Mouse (Mus musculus) right cerebral cortex, postnatal 10 days (tissue): Measurements from ENCODE around the gene Cox10.

ENCODE experiments used
- DNase-seq, 2 experiments: peaks; one replicate each; pipeline ENCODE4 v3.0.0; 2021; ENCODE audit warnings: low spot score in 2 of 2

Gene Cox10

GRCm38 (mm10) chr11:63999431-63999830 lies 79.8 kb downstream of the Cox10 start:
- DNase-seq: no peak

GRCm38 (mm10) chr11:63991958-63992357 lies 87.3 kb downstream of the Cox10 start:
- no peak for DNase-seq

GRCm38 (mm10) chr11:63990759-63991158 lies 88.5 kb downstream of the Cox10 start:
- DNase-seq: no peak

- no peak for DNase-seq
Observed at GRCm38 (mm10) chr11:63990311-63990710, 89.0 kb downstream of the Cox10 start.

- no peak for DNase-seq
Observed at GRCm38 (mm10) chr11:63988991-63989860, 90.0 kb downstream of the Cox10 start.

- no peak for DNase-seq
Observed at GRCm38 (mm10) chr11:63988031-63988665, 91.1 kb downstream of the Cox10 start.

- no peak for DNase-seq
Observed at GRCm38 (mm10) chr11:63986710-63987109, 92.6 kb downstream of the Cox10 start.

- no peak for DNase-seq
Observed at GRCm38 (mm10) chr11:63985481-63985880, 93.8 kb downstream of the Cox10 start.

- DNase-seq: no peak
Observed at GRCm38 (mm10) chr11:63984622-63985168, 94.6 kb downstream of the Cox10 start.

GRCm38 (mm10) chr11:63977741-63978140 lies 101.5 kb downstream of the Cox10 start:
- DNase-seq: no peak

- no peak for DNase-seq
Observed at GRCm38 (mm10) chr11:63976775-63977174, 102.5 kb downstream of the Cox10 start.

- no peak for DNase-seq
Observed at GRCm38 (mm10) chr11:63975260-63975899, 103.9 kb downstream of the Cox10 start.

- DNase-seq: no peak
Observed at GRCm38 (mm10) chr11:63973973-63974372, 105.3 kb downstream of the Cox10 start.

- no peak for DNase-seq
Observed at GRCm38 (mm10) chr11:63971462-63971861, 107.8 kb downstream of the Cox10 start.

GRCm38 (mm10) chr11:63970818-63971217 lies 108.5 kb downstream of the Cox10 start:
- DNase-seq: no peak

GRCm38 (mm10) chr11:63969205-63969910 lies 109.9 kb downstream of the Cox10 start:
- peak; percentile 64 for DNase-seq

- no peak for DNase-seq
Observed at GRCm38 (mm10) chr11:63968388-63969035, 110.8 kb downstream of the Cox10 start.

- no peak for DNase-seq
Observed at GRCm38 (mm10) chr11:63967641-63968387, 111.5 kb downstream of the Cox10 start.

- DNase-seq: peak in 1 of 2 experiments; percentile 35
Observed at GRCm38 (mm10) chr11:63965437-63965836, 113.8 kb downstream of the Cox10 start.

- DNase-seq: no peak
Observed at GRCm38 (mm10) chr11:63957207-63957606, 122.1 kb downstream of the Cox10 start.
